Mouse (Mus musculus) midbrain, embryonic 16.5 days (tissue): ENCODE data around the gene Retreg1. TPM values are rescaled to one million over a fixed set of nuclear protein-coding genes. Genes with fewer than 3 reads are reported as not detected.

ENCODE experiments used
- ATAC-seq: fragments of 200-750 bp; cut with Nextera tagmentation; 2 replicates; pipeline ENCODE4 v1.8.0; 2017; ENCODE audit warnings: moderate TSS enrichment
- H3K27ac ChIP-seq: fragments of 300-500 bp; sonication (generic); 2 replicates; pipeline ENCODE4 v1.5.1; 2014; ENCODE audit warnings: mild to moderate bottlenecking, low read length, mixed read lengths
- H3K27me3 ChIP-seq: fragments of 300-500 bp; sonication (generic); 2 replicates; pipeline ENCODE4 v1.6.1; 2014; ENCODE audit warnings: low read depth, low read length, mixed read lengths; ENCODE audit not compliant: control insufficient read depth, insufficient read depth
- H3K36me3 ChIP-seq: fragments of 300-500 bp; sonication (generic); 2 replicates; pipeline ENCODE4 v1.6.1; 2014; ENCODE audit warnings: mild to moderate bottlenecking, low read length, moderate library complexity, mixed read lengths; ENCODE audit not compliant: control insufficient read depth, insufficient read depth
- H3K4me1 ChIP-seq: fragments of 300-500 bp; sonication (generic); 2 replicates; pipeline ENCODE4 v1.6.1; 2014; ENCODE audit warnings: mild to moderate bottlenecking, low read length, mixed read lengths; ENCODE audit not compliant: control insufficient read depth, insufficient read depth
- H3K4me2 ChIP-seq: fragments of 300-500 bp; sonication (generic); 2 replicates; pipeline ENCODE4 v1.6.1; 2014; ENCODE audit warnings: mild to moderate bottlenecking, low read length, mixed read lengths
- H3K4me3 ChIP-seq: fragments of 300-500 bp; sonication (generic); 2 replicates; pipeline ENCODE4 v1.5.1; 2014; ENCODE audit warnings: low read depth, mild to moderate bottlenecking, low read length, moderate library complexity, mixed read lengths
- H3K9ac ChIP-seq: fragments of 300-500 bp; sonication (generic); 2 replicates; pipeline ENCODE4 v1.6.1; 2014; ENCODE audit warnings: low read depth, low read length, mixed read lengths
- H3K9me3 ChIP-seq: fragments of 300-500 bp; sonication (generic); replicated peaks from 2 replicates; pipeline ENCODE4 v1.6.1; 2014; ENCODE audit warnings: mild to moderate bottlenecking, low read length, mixed read lengths; ENCODE audit not compliant: control insufficient read depth, poor library complexity, severe bottlenecking
- WGBS: fragments of 180-500 bp; shearing (Covaris S2); extraction: QIAGEN DNeasy Blood & Tissue Kit; methylation state at CpG from one replicate; pipeline ENCODE4 v1.1.7; 2014; 5-methylcytosine and 5-hydroxymethylcytosine counted together
- polyA plus RNA-seq: library from polyadenylated mRNA; unstranded; fragments of >200 nt; fragmentation: Nextera tagmentation; extraction: Ambion mirVana; gene quantifications from 2 replicates; pipeline ENCODE4 v1.2.1, GENCODE M21; 2015

The Retreg1 gene
- polyA plus RNA-seq, 1 experiment from 2014 or later: 18.4 TPM

- no peak overlapping the region for H3K4me3 ChIP-seq
- no peak overlapping the region for H3K4me2 ChIP-seq
- no peak overlapping the region for H3K9ac ChIP-seq
- H3K36me3 ChIP-seq: no peaks in the 10 kb centered on the region
- H3K27me3 ChIP-seq: no peaks in the 10 kb centered on the region
- no peak overlapping the region for H3K27ac ChIP-seq
- H3K4me1 ChIP-seq: no peaks in the 10 kb centered on the region
- 82% methylated on average over 26 of the region's 26 CpGs for WGBS
- no peaks in the 10 kb centered on the region for H3K9me3 ChIP-seq
- ATAC-seq: no peak; the same call in 1 of the 2 replicates
Measured at GRCm38 (mm10) chr15:25948257-25949223, 105.6 kb downstream of the Retreg1 start.

DNA sequence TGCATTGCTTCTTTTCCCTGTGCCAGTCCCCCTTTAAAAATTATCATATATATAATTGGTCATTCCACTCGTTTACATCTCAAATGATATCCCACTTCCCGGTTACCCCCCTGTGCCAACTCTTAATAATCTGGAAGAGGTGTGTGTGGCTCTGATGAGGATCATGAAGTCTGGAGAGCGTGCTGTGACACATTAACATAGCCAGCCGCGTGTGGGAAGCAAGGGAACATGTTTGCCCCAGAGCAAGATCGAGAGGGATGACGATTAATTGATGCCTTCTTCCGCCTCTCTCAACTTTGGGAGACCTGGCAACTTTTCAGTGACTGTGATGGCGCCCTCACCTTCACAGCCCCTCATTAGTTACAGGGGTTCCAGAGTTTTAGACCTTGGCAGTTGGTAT, 106.7 kb downstream of the Retreg1 start:
- no peak overlapping the region for H3K9ac ChIP-seq
- H3K27ac ChIP-seq: no peak overlapping the region
- no peaks in the 10 kb centered on the region for H3K36me3 ChIP-seq
- no peak for ATAC-seq
- H3K9me3 ChIP-seq: no peaks in the 10 kb centered on the region
- H3K4me1 ChIP-seq: 0 out of 2 replicates have a peak, but pooled peaks cover 2% of the 10 kb centered on the region
- H3K4me3 ChIP-seq: no peak overlapping the region
- no peaks in the 10 kb centered on the region for H3K27me3 ChIP-seq
- 83% methylated on average over 9 of the region's 9 CpGs for WGBS
- no peak overlapping the region for H3K4me2 ChIP-seq

DNA sequence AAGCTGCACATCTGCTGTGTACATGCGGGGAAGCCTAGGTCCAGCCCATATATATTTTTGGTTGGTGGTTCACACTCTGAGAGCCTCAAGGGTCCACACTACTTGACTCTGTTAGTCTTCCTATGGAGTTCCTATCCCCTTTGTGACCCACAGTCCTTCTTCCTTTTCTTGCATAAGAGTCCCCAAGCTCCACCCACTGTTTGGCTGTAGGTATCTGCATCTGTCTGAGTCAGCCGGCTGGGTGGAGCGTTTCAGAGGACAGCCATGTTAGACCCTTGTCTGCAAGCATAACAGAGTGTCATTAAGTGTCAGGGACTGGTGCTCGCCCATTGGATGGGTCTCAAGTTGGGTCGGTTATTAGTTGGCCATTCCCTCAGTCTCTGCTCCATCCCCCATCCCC, 107.6 kb downstream of the Retreg1 start:
- no peaks in the 10 kb centered on the region for H3K9me3 ChIP-seq
- H3K27ac ChIP-seq: no peak overlapping the region
- no peak overlapping the region for H3K4me3 ChIP-seq
- 93% methylated on average over 5 of the region's 5 CpGs for WGBS
- no peaks in the 10 kb centered on the region for H3K27me3 ChIP-seq
- no peak overlapping the region for H3K4me2 ChIP-seq
- no peak overlapping the region for H3K9ac ChIP-seq
- 0 out of 2 replicates have a peak, but pooled peaks cover 2% of the 10 kb centered on the region for H3K4me1 ChIP-seq
- H3K36me3 ChIP-seq: no peaks in the 10 kb centered on the region
- no peak for ATAC-seq

GRCm38 (mm10) chr15:25951037-25951436, 108.1 kb downstream of the Retreg1 start:
- H3K4me3 ChIP-seq: no peak overlapping the region
- WGBS: 82% methylated on average over 4 of the region's 4 CpGs

GRCm38 (mm10) chr15:25956001-25956400, 113.0 kb downstream of the Retreg1 start:
- Histone ChIP-seq H3K9ac (no peak overlapping the region), H3K4me3 (no peak overlapping the region), H3K4me2 (no peak overlapping the region), H3K27me3 (no peaks in the 10 kb centered on the region), H3K27ac (no peak overlapping the region), H3K4me1 (0 out of 2 replicates have a peak, but pooled peaks cover 2% of the 10 kb centered on the region), H3K36me3 (no peaks in the 10 kb centered on the region), H3K9me3 (no peaks in the 10 kb centered on the region)
- ATAC-seq: no peak
- WGBS: 67% methylated on average over 5 of the region's 5 CpGs

More at GRCm38 (mm10) chr15:25951037-25951436, 108.1 kb downstream of the Retreg1 start:
- Histone ChIP-seq H3K9ac (no peak overlapping the region), H3K4me1 (0 out of 2 replicates have a peak, but pooled peaks cover 2% of the 10 kb centered on the region), H3K36me3 (no peaks in the 10 kb centered on the region), H3K27me3 (no peaks in the 10 kb centered on the region), H3K27ac (no peak overlapping the region), H3K9me3 (no peaks in the 10 kb centered on the region), H3K4me2 (no peak overlapping the region)
- ATAC-seq: no peak

DNA sequence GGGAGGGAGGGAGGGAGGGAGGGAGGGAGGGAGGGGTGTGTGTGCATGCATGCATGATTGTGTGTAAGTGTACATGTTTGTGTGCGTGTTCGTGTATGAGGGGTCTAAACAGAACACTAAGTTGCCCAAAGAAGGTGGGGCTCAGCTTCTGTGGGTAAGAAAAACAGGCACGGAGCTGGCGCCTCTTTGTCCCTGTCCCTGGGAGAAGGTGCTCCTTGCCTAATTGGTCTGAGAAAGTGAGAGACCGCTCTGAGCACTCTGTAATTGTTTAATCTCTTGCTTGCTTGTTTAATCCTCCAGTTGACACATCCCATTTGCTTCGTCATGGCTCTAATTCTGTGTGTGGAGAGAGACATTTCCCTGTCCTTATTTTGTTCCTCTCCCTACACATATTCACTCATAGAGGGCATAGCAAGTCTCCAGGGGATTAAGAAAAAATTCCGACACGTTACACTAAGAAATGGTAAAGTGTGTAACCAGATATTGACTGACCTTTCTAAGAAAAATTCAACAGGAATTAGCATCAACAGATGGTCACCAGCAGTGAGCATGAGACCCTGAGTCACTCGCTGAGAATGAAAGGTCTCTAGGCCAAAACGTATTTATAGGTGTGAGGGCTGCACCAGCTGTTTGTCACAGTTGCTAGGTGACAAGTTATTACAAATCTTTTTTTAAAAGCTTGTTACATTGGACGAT, 113.6 kb downstream of the Retreg1 start:
- 35% methylated on average over 11 of the region's 11 CpGs for WGBS
- H3K9ac ChIP-seq: no peak overlapping the region
- no peaks in the 10 kb centered on the region for H3K36me3 ChIP-seq
- H3K27ac ChIP-seq: no peak overlapping the region
- H3K4me1 ChIP-seq: 0 out of 2 replicates have a peak, but pooled peaks cover 2% of the 10 kb centered on the region
- H3K27me3 ChIP-seq: no peaks in the 10 kb centered on the region
- no peak for ATAC-seq
- no peaks in the 10 kb centered on the region for H3K9me3 ChIP-seq
- H3K4me2 ChIP-seq: no peak overlapping the region
- H3K4me3 ChIP-seq: no peak overlapping the region

GRCm38 (mm10) chr15:25957651-25958050, 114.7 kb downstream of the Retreg1 start:
- no peaks in the 10 kb centered on the region for H3K9me3 ChIP-seq
- no peaks in the 10 kb centered on the region for H3K27me3 ChIP-seq
- no peak overlapping the region for H3K4me2 ChIP-seq
- H3K27ac ChIP-seq: no peak overlapping the region
- H3K4me1 ChIP-seq: 0 out of 2 replicates have a peak, but pooled peaks cover 2% of the 10 kb centered on the region
- no peak overlapping the region for H3K4me3 ChIP-seq
- WGBS: 90% methylated on average over 10 of the region's 10 CpGs
- H3K9ac ChIP-seq: no peak overlapping the region
- ATAC-seq: no peak
- H3K36me3 ChIP-seq: no peaks in the 10 kb centered on the region

DNA sequence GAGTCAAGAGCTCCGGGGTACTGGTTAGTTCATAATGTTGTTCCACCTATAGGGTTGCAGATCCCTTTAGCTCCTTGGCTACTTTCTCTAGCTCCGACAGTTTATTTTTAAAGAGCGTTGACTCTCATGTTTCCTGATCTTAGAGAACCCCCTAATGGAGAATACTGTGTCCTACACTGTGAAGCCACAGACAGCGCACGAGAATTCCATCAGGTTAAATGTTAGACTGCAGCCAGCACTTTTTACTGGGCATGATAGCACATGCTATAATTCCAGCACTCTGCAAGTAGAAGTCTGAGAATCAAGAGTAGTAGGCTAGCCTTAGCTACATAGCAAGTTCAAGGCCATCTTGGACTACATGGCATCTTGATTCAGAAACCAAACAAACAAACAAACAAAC, 116.4 kb downstream of the Retreg1 start:
- no peak overlapping the region for H3K27ac ChIP-seq
- H3K9ac ChIP-seq: no peak overlapping the region
- H3K4me2 ChIP-seq: no peak overlapping the region
- no peaks in the 10 kb centered on the region for H3K9me3 ChIP-seq
- H3K4me1 ChIP-seq: 0 out of 2 replicates have a peak, but pooled peaks cover 2% of the 10 kb centered on the region
- no peak overlapping the region for H3K4me3 ChIP-seq
- peak; percentile 92 for ATAC-seq
- H3K36me3 ChIP-seq: no peaks in the 10 kb centered on the region
- no peaks in the 10 kb centered on the region for H3K27me3 ChIP-seq
- WGBS: 37% methylated on average over 5 of the region's 5 CpGs

DNA sequence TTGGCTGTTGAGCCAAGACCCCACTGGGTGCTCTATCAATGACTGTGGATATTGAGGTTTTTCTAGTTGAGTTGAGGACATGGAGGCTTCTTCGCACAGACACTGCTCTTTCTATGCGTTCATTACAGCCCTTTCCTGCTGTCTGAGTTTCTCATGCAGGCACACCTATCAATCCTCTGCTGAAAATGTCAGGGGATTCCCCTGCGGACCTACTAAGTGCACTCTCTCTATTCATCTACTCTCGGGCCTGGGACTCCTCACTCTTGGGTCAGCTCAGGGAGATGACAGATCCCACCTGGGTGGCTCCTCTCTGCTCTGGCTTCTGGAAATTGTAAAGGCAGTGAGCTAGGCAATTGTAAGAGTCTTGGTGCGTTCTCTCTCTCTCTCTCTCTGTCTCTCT, 117.3 kb downstream of the Retreg1 start:
- 90% methylated on average over 5 of the region's 5 CpGs for WGBS
- Histone ChIP-seq H3K4me3 (no peak overlapping the region), H3K36me3 (no peaks in the 10 kb centered on the region), H3K4me2 (no peak overlapping the region), H3K4me1 (no peaks in the 10 kb centered on the region), H3K27me3 (no peaks in the 10 kb centered on the region), H3K9ac (no peak overlapping the region), H3K9me3 (no peaks in the 10 kb centered on the region), H3K27ac (no peak overlapping the region)
- ATAC-seq: no peak
